Mouse (Mus musculus): ENCODE data around the gene Acbd3. TPM values are rescaled to one million over a fixed set of nuclear protein-coding genes. Genes with fewer than 3 reads are reported as not detected.

Acbd3 gene
- polyA plus RNA-seq, 1 experiment: 8.2 TPM

GRCm38 (mm10) chr1:180793445-180794117, 67.7 kb downstream of the Acbd3 start:
- Histone ChIP-seq H3K27ac (ENCODE audit: insufficient read depth, low read length) (no peak overlapping the region), H3K27me3 (ENCODE audit: control insufficient read depth, insufficient read depth, low read length) (no peaks in the 10 kb centered on the region), H3K4me1 (ENCODE audit: control insufficient read depth, insufficient read depth, insufficient read length) (peaks cover 7% of the 10 kb centered on the region; the same call in 1 of the 2 replicates), H3K4me3 (ENCODE audit: extremely low read depth, insufficient read depth, insufficient read length) (no peak overlapping the region), H3K36me3 (ENCODE audit: control insufficient read depth, insufficient read depth, low read length) (no peaks in the 10 kb centered on the region)
- TF ChIP-seq CTCF (IDR thresholded peaks at IDR 0.05; ENCODE audit: extremely low read depth, insufficient read depth, insufficient read length, insufficient replicate concordance): no peak
- no peak for TF ChIP-seq POLR2A (IDR thresholded peaks at IDR 0.05; ENCODE audit: low read depth, low read length)
- DNase-seq (ENCODE audit: low read depth in 1 of 2, low spot score in 2 of 2): no peak
- 16% methylated on average over 18 of the region's 18 CpGs for WGBS

GRCm38 (mm10) chr1:180794170-180794569, 68.3 kb downstream of the Acbd3 start:
- Histone ChIP-seq H3K4me1 (ENCODE audit: control insufficient read depth, insufficient read depth, insufficient read length) (peaks cover 7% of the 10 kb centered on the region; the same call in 1 of the 2 replicates), H3K4me3 (ENCODE audit: extremely low read depth, insufficient read depth, insufficient read length) (no peak overlapping the region; the same call in 1 of the 2 replicates), H3K27me3 (ENCODE audit: control insufficient read depth, insufficient read depth, low read length) (no peaks in the 10 kb centered on the region), H3K36me3 (ENCODE audit: control insufficient read depth, insufficient read depth, low read length) (no peaks in the 10 kb centered on the region), H3K27ac (ENCODE audit: insufficient read depth, low read length) (no peak overlapping the region)
- whole genome bisulfite sequencing: 17% methylated on average over 21 of the region's 21 CpGs
- no peak for TF ChIP-seq POLR2A (IDR thresholded peaks at IDR 0.05; ENCODE audit: low read depth, low read length)
- TF ChIP-seq CTCF (IDR thresholded peaks at IDR 0.05; ENCODE audit: extremely low read depth, insufficient read depth, insufficient read length, insufficient replicate concordance): no peak
- no peak for DNase-seq (ENCODE audit: low read depth in 1 of 2, low spot score in 2 of 2)

- H3K27ac ChIP-seq (ENCODE audit: insufficient read depth, low read length): no peak overlapping the region
- peaks cover 17% of the 10 kb centered on the region for H3K36me3 ChIP-seq (ENCODE audit: control insufficient read depth, insufficient read depth, low read length)
- TF ChIP-seq CTCF (IDR thresholded peaks at IDR 0.05; ENCODE audit: extremely low read depth, insufficient read depth, insufficient read length, insufficient replicate concordance): no peak
- TF ChIP-seq POLR2A (IDR thresholded peaks at IDR 0.05; ENCODE audit: low read depth, low read length): no peak
- H3K4me3 ChIP-seq (ENCODE audit: extremely low read depth, insufficient read depth, insufficient read length): no peak overlapping the region
- 90% methylated on average over 5 of the region's 5 CpGs for WGBS
- peaks cover 6% of the 10 kb centered on the region; the same call in 1 of the 2 replicates for H3K4me1 ChIP-seq (ENCODE audit: control insufficient read depth, insufficient read depth, insufficient read length)
- H3K27me3 ChIP-seq (ENCODE audit: control insufficient read depth, insufficient read depth, low read length): no peaks in the 10 kb centered on the region
- DNase-seq (ENCODE audit: low read depth in 1 of 2, low spot score in 2 of 2): no peak
These were observed 72.8 kb downstream of the Acbd3 start for GRCm38 (mm10) chr1:180798660-180799059.

GRCm38 (mm10) chr1:180799253-180799652, 73.4 kb downstream of the Acbd3 start:
- Histone ChIP-seq H3K4me3 (ENCODE audit: extremely low read depth, insufficient read depth, insufficient read length) (no peak overlapping the region), H3K36me3 (ENCODE audit: control insufficient read depth, insufficient read depth, low read length) (peaks cover 23% of the 10 kb centered on the region), H3K27me3 (ENCODE audit: control insufficient read depth, insufficient read depth, low read length) (no peaks in the 10 kb centered on the region), H3K4me1 (ENCODE audit: control insufficient read depth, insufficient read depth, insufficient read length) (0 out of 2 replicates have a peak, but pooled peaks cover 1% of the 10 kb centered on the region), H3K27ac (ENCODE audit: insufficient read depth, low read length) (no peak overlapping the region)
- TF ChIP-seq CTCF (IDR thresholded peaks at IDR 0.05; ENCODE audit: extremely low read depth, insufficient read depth, insufficient read length, insufficient replicate concordance) (no peak), POLR2A (IDR thresholded peaks at IDR 0.05; ENCODE audit: low read depth, low read length) (no peak)
- DNase-seq (ENCODE audit: low read depth in 1 of 2, low spot score in 2 of 2): no peak
- WGBS: 34% methylated on average over 5 of the region's 5 CpGs

- DNase-seq (ENCODE audit: low read depth in 1 of 2, low spot score in 2 of 2): no peak
- 92% methylated on average over 5 of the region's 5 CpGs for WGBS
- no peaks in the 10 kb centered on the region for H3K4me1 ChIP-seq (ENCODE audit: control insufficient read depth, insufficient read depth, insufficient read length)
- TF ChIP-seq CTCF (IDR thresholded peaks at IDR 0.05; ENCODE audit: extremely low read depth, insufficient read depth, insufficient read length, insufficient replicate concordance) (no peak), POLR2A (IDR thresholded peaks at IDR 0.05; ENCODE audit: low read depth, low read length) (no peak)
- no peak overlapping the region for H3K4me3 ChIP-seq (ENCODE audit: extremely low read depth, insufficient read depth, insufficient read length)
- no peak overlapping the region for H3K27ac ChIP-seq (ENCODE audit: insufficient read depth, low read length)
- peaks cover 30% of the 10 kb centered on the region for H3K36me3 ChIP-seq (ENCODE audit: control insufficient read depth, insufficient read depth, low read length)
- no peaks in the 10 kb centered on the region for H3K27me3 ChIP-seq (ENCODE audit: control insufficient read depth, insufficient read depth, low read length)
These were observed 74.2 kb downstream of the Acbd3 start for GRCm38 (mm10) chr1:180800022-180800421.

DNA sequence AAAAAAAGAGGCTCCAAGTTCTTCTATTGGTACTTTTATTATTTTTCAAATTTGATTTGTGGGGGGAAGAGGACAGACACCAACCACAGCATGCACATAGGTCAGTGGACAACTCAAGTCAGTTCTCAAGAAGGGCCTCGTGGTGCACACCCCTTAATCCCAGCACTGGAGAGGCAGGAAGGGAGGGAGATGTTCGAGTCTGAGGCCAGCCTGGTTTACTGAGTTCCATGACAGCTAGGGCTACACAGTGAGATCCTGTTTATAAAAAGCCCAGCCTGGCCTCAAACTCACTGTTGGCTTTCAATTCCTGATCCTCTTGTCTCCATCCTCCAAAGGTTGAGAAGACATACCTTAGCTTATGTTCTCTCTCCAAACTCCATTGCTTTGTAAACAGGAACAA, 75.0 kb downstream of the Acbd3 start:
- no peak for DNase-seq (ENCODE audit: low read depth in 1 of 2, low spot score in 2 of 2)
- Histone ChIP-seq H3K27ac (ENCODE audit: insufficient read depth, low read length) (no peak overlapping the region), H3K36me3 (ENCODE audit: control insufficient read depth, insufficient read depth, low read length) (peaks cover 37% of the 10 kb centered on the region), H3K4me1 (ENCODE audit: control insufficient read depth, insufficient read depth, insufficient read length) (no peaks in the 10 kb centered on the region), H3K27me3 (ENCODE audit: control insufficient read depth, insufficient read depth, low read length) (no peaks in the 10 kb centered on the region), H3K4me3 (ENCODE audit: extremely low read depth, insufficient read depth, insufficient read length) (no peak overlapping the region)
- 64% methylated on average over 2 of the region's 2 CpGs for WGBS
- no peak for TF ChIP-seq POLR2A (IDR thresholded peaks at IDR 0.05; ENCODE audit: low read depth, low read length)
- TF ChIP-seq CTCF (IDR thresholded peaks at IDR 0.05; ENCODE audit: extremely low read depth, insufficient read depth, insufficient read length, insufficient replicate concordance): no peak

DNA sequence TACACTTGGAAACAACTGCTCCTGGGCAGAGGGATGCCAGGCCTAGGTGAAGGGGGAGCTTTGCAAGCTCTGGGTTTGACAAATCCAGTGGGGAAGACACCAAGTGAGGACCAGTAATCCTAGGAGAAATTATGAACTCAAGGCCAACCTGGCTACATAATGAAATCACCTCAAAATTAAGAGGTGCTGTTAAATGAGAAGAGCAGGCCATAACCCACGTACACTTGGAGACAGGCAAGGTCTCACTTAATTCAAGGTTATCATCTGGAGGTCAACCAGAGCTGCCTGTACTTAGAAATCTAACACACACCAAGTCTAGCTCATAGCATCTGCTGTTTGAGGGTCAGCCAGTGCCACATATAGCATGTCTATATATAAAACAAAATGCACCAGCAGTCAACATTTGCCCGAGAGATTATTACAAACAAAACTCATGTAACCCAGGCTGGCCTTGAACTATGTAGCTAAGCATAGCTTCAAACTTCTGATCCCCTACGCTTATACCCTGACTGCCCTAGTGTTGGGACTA, 75.7 kb downstream of the Acbd3 start:
- WGBS: 92% methylated on average over 3 of the region's 3 CpGs
- peaks cover 43% of the 10 kb centered on the region for H3K36me3 ChIP-seq (ENCODE audit: control insufficient read depth, insufficient read depth, low read length)

More for the DNA sequence above, 75.7 kb downstream of the Acbd3 start:
- Histone ChIP-seq H3K27ac (ENCODE audit: insufficient read depth, low read length) (no peak overlapping the region), H3K27me3 (ENCODE audit: control insufficient read depth, insufficient read depth, low read length) (no peaks in the 10 kb centered on the region), H3K4me3 (ENCODE audit: extremely low read depth, insufficient read depth, insufficient read length) (no peak overlapping the region), H3K4me1 (ENCODE audit: control insufficient read depth, insufficient read depth, insufficient read length) (peaks cover 2% of the 10 kb centered on the region; the same call in 1 of the 2 replicates)
- no peak for DNase-seq (ENCODE audit: low read depth in 1 of 2, low spot score in 2 of 2)
- TF ChIP-seq CTCF (IDR thresholded peaks at IDR 0.05; ENCODE audit: extremely low read depth, insufficient read depth, insufficient read length, insufficient replicate concordance) (no peak), POLR2A (IDR thresholded peaks at IDR 0.05; ENCODE audit: low read depth, low read length) (no peak)

Other genes starting within 250 kb of the Acbd3 start
- 4.5 and 10.9 TPM in 2 replicates for gene Stum, start 242.5 kb upstream of the Acbd3 start, polyA plus RNA-seq (2012; rRNA removed)
- 42.7 and 44.5 TPM in 2 replicates for gene Parp1, start 157.1 kb upstream of the Acbd3 start, polyA plus RNA-seq (2012; rRNA removed)
- 3.8 and 3.9 TPM in 2 replicates for gene Lin9, start 84.9 kb upstream of the Acbd3 start, polyA plus RNA-seq (2012; rRNA removed)
- 0.04 TPM in 1 of 2 replicates, not detected in the other for gene Mixl1, start 29.0 kb upstream of the Acbd3 start, polyA plus RNA-seq (2012; rRNA removed)
- 361 and 391 TPM in 2 replicates for gene H3f3a, start 87.9 kb downstream of the Acbd3 start, polyA plus RNA-seq (2012; rRNA removed)
- 7.1 and 9.3 TPM in 2 replicates for gene Sde2, start 125.1 kb downstream of the Acbd3 start, polyA plus RNA-seq (2012; rRNA removed)
- not detected in 2 replicates for gene Lefty2, start 167.1 kb downstream of the Acbd3 start, polyA plus RNA-seq (2012; rRNA removed)
- 41.7 and 53.9 TPM in 2 replicates for gene Pycr2, start 178.2 kb downstream of the Acbd3 start, polyA plus RNA-seq (2012; rRNA removed)
- 10.9 and 16.8 TPM in 2 replicates for gene Lefty1, start 209.0 kb downstream of the Acbd3 start, polyA plus RNA-seq (2012; rRNA removed)
- gene Tmem63a, start 216.3 kb downstream of the Acbd3 start, polyA plus RNA-seq (2012; rRNA removed): 38.6 and 42.5 TPM in 2 replicates

Measured in spleen, adult 2 months (tissue).